Mouse (Mus musculus): ENCODE results near the gene Serinc1. TPM values are rescaled to one million over a fixed set of nuclear protein-coding genes. Genes with fewer than 3 reads are reported as not detected.
"Not testable (repeated sequence)": the region's sequence is repeated elsewhere in the genome, so short reads cannot be mapped to it uniquely, and the experiment has no call there.

The Serinc1 gene
- total RNA-seq (2021) = 100 to 1,000 TPM; 168 to 169 TPM
- long read RNA-seq, experiment 1, transcript Serinc1-201 (9 exons, 2,880 nt) = major isoform, 195 of 207 reads
- long read RNA-seq, experiment 1, partial matches to known transcripts = 7 of 207 reads
- long read RNA-seq, experiment 1, other reads (novel, unspliced or antisense) = 5 of 207 reads
- long read RNA-seq, experiment 2, transcript Serinc1-201 (9 exons, 2,880 nt) = major isoform, 172 of 187 reads
- long read RNA-seq, experiment 2, partial matches to known transcripts = 6 of 187 reads
- long read RNA-seq, experiment 2, other reads (novel, unspliced or antisense) = 9 of 187 reads

DNA sequence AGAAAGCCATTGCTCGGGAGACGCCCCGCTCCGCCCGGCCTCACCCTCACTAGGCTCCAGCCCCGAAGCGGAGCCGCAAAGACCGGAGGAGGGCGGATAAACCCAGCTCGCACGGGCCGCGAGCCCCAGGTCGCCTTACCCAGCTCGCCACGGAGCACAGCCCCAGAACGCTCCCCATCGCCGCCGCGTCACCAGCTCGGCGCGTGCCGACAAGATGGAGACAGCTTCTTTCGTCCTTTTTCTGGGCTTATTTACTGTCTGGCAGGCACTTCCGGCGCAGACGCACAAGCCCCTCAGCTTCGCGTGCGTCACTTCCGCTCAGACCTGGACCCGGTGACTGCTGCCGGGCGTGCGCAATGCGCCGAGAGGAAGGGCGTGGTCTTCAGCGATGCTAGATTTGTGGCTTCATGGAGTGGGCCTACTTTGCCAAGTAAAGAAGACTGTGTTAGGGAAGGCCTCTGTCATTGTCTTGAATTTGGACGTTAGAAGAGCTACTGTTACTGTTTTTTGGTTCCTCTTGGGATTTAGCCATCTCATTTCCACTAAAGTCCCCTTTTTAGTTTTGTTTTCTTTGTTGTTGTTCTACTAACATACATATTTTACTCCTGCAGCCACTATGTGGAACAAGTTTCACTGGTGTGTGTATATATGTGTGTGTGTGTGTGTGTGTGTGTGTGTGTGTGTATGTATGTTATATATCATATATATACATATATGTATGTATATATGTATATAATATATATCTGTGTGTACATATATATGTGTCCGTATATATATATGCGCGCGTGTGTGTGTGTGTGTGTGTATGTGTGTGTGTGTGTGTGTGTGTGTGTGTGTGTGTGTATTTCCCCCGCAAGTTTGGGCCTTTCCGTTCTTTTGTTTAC lies at the start of gene Serinc1:
Gene Serinc1, minus strand, starts transcription at position 313 of the 884 bp plus-strand sequence.
- DNase-seq (ENCODE audit: low spot score in 2 of 2) = peak; percentile 81 to 94

DNA sequence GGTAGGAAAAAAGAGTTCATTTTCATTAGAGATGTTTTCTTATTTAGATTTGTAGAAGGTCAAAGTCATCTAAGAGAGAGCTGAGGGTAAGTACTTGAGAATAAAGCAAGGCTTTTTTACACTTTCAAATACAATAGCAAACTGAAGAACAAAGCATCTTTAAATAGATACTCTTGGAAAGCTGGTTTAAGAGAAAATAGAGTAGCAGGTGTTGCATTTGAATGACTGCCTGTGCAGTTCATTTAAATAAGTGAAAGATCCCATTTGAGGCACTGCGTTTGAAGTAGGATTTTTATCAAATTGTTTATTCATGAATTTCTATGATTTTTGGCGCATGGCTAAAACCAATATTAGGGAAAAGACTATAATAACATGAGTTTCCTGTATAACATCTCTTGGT lies 44.4 kb upstream of the Serinc1 start:
- no peak for DNase-seq (ENCODE audit: low spot score in 2 of 2)

DNA sequence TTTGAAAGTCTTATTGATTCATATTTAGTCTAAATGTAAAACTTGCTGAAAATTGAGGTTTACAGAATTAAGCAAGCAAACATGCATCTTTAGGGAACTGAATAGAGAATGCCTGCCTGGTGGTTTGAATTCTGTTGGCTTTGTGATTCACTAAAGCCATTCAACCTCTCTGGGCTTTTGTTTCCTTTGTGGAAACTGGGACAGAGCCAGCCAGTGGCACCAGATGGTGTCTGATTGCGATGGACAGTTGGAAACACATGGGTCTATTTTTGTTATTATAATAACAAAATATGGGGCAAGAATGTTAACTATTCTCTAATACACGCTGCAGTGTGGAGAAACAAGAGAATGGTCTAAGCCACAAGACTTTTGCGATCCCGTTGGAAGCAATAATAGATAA lies 39.8 kb upstream of the Serinc1 start:
- DNase-seq (ENCODE audit: low spot score in 2 of 2) = no peak

DNA sequence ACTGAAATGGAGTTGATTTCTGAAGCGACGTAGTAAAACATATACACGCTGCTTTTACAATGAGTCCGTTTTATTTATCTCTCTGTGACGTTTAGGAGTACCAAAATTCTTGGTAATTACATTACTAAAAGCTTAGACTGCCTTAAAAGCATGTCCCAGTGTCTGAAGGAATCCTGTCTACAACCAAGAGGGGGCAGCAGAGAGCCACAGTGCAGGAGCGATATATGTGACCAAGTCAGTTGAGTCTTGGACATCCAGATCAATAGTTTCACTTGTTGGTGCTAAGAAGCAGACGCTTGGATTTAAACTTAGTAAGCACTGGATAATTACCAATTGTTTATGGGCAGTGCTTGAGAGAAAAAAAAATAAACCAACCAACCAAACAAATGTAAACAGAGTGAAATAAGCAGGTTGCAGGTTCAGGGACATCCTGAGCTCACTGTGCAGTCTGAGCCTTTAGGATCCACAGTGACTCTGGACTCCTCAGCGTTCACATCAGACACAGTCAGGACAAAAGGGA lies 38.9 kb upstream of the Serinc1 start:
- DNase-seq (ENCODE audit: low spot score in 2 of 2) = peak in 1 of 2 experiments; percentile 45

DNA sequence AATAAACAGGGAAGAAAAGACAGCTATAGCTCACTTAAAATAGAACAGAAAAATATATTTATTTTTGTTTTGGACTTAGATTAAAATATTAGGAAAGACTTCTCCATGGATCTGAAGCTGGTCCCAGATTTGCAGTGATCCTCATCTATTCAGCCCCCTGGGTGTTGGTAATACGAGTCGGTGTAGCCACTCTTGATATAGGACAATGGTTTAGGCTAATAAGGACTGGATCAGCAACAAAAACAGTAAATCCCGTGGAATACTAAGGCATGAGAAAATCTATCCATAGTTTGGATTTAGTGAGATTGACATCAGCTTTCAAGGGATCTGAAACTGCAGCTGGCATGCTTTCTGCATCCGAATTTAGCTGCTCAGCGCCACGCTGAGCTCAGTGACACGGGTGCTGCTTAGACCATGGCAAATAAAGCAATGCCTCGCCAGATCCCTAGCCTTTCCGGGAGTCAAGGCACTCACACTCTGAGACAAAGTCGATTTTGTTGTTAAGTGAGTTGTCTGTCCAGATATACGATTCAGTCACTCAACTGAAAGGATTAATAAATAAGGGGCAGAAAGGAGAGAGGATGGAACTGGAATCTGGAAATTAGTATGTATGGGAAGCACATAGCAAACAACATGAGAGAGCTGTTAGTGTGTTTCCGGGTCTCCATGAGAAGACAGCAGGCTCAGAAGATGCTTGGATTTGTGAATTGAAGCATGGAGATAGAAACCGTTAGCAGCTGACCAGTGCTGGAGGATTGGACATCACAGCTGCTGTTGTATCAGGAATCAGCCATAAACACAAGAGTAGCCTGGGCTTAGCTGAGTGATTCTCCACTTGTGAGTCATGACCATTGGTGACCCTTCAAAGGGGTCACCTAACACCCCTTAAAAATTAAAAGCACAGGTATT lies 36.9 kb upstream of the Serinc1 start:
- DNase-seq (ENCODE audit: low spot score in 2 of 2) = no peak

DNA sequence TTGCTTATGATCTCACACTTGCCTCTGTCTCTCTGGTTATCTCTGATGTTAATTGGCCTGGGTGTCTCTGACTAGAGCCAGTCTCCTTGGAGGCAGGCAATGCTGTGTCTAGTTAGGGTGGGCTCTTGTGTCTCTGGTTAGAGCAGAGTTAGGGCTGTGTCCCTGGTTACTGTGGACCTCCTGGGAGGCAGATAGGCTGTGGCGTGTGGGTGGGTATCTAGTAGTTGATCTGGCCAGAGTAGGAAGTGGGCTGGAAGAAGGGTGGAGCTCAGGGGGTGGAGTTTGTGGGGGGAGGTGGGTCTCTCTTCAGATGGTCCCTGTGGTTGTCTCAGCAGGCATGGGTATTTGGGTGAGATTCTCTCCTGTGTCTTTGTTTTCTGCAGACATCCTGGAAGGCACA lies 33.9 kb upstream of the Serinc1 start:
- no peak for DNase-seq (ENCODE audit: low spot score in 2 of 2)

DNA sequence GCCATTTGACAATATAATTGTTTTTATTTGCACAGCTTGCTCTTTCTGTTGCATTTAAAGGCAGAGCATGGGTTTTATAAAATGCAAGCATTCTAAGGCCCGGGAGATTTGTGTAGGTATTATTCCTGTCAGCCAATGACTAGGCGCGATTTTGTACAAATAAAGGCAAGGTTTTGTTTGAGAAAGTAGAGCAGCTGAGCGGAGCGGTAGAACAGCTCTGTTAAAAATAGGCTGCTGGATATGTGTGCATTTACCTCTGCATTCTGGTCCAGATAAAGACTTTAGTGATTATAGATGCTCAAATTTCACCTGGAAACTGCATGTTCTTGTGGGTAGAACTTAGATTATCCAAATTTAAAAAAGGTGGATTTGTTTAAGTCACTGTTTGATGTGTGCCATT lies 25.3 kb upstream of the Serinc1 start:
- DNase-seq (ENCODE audit: low spot score in 2 of 2) = no peak

DNA sequence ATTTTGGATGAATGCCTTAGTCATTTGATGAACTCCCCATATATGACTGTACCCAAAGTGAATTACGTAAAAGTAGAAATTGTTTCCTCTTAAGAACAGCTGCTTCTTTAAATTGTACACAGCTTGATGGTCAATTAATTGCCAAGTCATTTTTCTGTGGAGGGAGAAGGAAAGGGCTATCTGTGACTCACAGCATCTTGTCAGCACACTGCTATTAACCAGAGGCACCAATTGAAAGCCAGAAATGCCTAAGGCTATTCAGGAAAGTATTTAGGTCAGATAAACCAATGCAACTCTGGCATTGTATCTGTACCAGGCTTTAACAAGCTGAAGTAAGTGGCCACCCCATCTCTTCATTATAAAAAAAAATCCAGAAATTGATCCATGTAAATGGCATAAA lies 21.4 kb upstream of the Serinc1 start:
- DNase-seq (ENCODE audit: low spot score in 2 of 2) = no peak

DNA sequence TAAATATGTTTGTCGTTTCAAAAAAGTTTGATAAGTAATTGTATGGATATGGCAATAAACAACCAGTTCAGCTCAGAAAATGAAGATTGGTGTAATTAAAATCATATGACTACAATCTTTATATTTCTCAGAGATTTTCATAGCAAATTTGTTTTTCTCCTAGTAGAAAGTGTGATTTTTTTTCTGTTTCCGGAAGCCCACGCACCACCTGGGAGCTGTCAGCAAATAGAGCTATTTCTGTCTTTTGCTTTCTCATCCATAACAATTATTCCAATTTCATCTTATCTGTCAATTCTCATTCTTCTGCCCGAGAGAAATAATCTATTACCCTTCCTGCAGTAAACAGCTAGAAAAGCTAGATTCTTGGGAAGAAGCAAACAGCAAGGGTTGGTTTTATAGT lies 17.3 kb upstream of the Serinc1 start:
- no peak for DNase-seq (ENCODE audit: low spot score in 2 of 2)

DNA sequence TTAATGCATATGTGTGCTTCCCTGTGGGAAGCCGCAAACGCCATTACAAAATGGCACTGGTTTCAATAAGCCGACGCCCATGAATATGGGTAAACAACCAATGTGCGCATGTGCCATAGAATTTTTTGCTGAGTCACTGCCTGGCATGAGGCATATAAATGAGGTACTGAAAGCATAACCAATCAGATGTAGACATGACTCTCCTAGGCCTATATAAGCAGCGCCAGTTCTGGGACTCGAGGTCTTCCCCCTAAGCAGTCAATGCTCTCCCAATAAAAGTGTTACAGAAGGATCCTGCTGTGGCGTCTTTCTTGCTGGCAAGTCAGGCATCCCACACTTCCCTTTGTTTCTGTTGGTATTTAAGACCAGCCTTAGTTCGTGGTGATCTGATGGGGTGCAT lies 11.6 kb upstream of the Serinc1 start:
- not testable (repeated sequence) for DNase-seq (ENCODE audit: low spot score in 2 of 2)

DNA sequence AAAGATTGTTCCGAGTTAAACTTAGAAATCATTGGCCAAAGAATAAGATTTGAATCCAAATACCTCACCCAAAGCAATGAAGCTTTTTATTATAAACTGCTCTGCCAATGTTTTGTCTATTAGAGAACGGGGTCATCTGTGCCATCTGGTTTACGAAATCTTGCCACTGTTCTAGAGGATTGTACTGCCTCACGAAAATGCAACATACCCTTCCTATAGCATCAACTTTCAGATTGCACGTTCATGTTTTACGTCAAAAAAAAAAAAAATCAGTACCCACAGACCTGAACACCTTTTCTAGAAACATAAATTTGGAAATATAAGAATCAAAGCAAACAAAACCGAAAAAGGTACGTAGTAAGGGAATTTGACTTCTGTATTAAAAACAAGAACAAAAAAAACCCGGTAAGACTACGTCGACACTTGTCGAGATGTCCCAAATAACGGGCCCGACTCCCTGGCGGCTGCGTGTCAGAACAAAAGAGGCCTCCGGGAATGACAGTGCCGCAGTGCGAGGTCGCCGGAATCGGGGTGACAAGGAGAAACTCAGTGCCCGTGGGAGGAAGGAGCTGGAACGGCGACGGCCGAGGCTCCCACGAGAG lies 613 bp downstream of the Serinc1 start:
- no peak for DNase-seq (ENCODE audit: low spot score in 2 of 2)

DNA sequence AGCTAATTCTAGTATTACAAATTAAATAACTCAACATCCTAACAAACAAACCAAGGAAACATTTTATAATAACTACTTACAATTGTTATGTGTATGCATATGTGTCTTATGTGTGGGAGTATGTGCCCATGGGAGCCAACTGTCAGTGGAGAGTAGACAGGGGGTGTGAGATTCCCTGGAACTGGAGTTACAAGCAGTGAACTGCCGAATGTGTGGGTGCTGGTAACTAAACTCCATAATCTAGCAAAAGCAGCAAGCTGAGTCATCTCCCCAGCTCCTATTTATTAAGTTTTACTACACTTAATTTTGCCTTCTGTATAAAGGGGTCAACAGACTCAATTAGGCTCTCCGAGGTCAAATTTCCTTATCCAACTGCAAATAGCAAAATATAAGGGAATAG lies 1.3 kb downstream of the Serinc1 start:
- no peak for DNase-seq (ENCODE audit: low spot score in 2 of 2)

DNA sequence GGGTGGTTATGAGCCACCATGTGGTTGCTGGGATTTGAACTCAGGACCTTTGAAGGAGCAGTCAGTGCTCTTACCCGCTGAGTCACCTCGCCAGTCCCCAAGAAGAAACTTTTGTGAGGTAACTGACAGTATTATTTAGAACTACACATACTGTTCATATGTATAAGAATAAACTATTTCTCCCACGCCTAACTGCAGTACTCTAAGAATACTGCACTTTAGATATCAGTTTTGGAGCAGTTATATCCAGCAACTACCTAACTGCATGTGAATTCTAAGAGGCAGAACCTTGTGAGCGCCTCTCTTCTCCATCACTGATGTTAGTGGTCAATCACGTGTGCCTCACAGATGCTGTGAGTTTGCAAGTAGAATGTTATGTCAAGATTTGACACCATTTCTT lies 5.9 kb downstream of the Serinc1 start:
- DNase-seq (ENCODE audit: low spot score in 2 of 2) = no peak

DNA sequence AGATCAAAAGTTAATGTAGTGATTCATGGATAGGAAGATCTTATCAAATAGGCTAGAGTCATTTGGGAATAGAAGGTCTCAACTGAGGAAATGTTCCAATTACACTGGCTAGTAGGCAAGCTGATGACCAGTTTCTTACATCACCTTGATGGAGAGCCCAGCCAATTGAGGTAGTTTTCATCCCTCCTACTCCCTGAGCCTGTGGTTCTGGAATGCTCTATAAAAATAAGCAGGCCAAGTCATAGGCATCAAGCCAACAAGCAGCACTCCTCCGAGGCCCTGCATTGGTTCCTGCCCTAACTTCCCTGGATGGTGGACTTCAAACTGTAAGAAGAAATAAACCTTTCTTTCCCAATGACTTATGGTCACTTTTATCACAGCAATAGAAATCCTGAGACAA lies 17.1 kb downstream of the Serinc1 start:
- DNase-seq (ENCODE audit: low spot score in 2 of 2) = no peak

DNA sequence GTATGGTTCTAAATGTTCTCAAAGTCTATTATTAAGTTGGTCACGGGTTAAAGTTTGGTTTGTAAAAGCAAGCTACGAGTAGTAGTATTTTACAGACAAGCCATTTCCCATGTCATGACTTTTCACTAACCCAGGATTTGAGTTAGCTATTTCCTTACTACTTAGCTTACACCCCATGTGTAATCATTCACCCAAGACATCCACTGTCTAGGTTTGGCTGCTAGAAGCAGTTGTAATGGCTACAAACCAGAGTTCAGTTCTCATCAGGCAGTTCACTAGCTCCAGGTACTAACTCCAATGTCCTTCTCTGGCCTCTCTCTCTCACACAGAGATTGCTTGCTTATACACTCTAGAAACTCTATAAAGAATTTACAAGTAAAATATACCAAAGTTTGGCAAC lies 17.7 kb downstream of the Serinc1 start:
- DNase-seq (ENCODE audit: low spot score in 2 of 2) = no peak

DNA sequence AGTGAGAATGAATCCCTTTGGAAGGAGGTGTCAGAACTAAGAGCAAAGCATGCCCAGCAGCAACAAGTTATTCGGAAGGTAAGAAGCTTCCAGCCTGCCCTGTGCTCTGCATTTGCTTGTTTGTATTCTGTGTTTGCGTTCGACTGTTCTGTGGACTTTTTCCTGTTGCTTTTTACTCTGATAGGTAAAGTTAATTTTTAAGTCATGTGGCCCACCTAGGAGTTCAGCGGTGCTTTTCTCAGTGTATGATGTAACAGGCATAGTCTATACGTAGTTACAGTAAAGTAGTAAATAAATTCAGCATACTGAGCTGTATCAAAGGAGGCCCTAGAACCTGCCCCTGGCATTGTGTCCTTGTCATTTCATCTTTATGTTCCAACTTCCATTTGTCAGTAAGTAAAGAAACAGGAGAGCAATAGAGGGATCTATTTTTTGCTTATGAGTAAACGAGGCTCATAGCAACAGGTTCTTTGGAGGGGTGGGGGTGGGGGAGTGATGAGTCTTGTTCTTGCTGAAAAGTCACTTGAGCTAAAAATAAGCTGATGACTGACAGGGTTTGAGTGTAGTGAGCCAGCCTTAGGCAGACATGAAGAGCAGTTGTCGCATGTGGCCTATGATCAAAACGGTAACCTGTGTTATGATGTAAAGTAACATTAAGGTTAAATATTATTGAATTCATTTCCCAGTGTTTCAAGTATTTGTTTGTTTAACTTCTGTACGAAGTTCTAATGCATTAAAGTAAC lies 32.7 kb downstream of the Serinc1 start:
- no peak for DNase-seq (ENCODE audit: low spot score in 2 of 2)

DNA sequence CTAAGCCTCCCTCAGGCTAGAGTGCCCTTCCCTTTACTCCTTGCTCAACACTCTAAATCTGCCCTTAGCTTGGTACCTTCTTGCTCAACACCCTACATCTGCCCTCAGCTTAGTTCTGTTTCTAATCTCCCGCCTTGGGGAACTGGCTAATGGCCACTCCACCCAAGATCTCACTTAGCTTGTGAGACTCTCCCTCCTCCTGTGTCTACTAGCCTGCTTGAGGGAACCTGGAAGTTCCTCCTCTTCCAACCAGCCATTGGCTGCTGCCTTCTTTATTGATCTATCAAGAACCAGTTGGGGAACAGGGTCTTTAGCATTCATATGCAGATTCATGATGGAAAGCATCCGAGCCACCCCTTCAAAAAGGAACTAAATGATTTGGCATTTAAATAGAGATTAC lies 40.3 kb downstream of the Serinc1 start:
- no peak for DNase-seq (ENCODE audit: low spot score in 2 of 2)

DNA sequence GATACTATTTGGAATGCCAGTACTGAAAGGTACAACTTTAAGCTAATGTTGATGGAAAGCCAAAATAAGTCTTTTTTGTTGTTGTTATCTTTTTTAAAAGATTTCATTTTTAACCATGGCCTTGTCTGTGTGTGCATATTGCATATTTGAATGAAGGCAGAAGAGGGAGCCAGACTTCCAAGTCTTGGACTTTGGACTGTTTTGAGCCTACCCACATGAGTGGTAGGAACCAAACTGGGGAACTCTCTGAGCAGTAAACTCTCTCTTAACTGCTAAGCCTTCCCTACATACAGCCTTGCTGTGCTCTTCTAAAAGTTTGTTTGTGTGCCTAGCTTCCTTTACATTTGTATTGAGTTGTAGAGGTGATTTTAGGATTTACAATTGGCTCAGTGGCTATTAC lies 43.7 kb downstream of the Serinc1 start:
- no peak for DNase-seq (ENCODE audit: low spot score in 2 of 2)

DNA sequence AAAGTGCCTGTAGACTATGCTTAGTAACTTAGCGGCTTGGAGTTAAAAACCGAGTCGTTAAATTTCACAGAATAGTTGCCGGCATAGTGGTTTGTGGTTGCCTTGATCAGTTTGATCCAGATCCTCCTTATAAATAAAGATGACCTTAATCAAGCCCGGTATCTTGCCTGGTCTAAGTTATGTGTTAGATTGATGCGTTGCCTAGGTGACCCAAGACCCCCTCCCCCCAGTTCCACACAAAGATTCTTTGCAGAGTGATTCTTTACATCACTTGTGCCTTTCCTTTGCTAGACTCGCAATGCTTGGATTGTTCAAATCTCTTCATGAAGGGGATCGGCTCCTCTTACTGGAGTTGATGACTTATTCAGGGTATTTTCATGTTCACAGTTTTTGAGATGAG lies 45.1 kb downstream of the Serinc1 start:
- DNase-seq (ENCODE audit: low spot score in 2 of 2) = no peak

DNA sequence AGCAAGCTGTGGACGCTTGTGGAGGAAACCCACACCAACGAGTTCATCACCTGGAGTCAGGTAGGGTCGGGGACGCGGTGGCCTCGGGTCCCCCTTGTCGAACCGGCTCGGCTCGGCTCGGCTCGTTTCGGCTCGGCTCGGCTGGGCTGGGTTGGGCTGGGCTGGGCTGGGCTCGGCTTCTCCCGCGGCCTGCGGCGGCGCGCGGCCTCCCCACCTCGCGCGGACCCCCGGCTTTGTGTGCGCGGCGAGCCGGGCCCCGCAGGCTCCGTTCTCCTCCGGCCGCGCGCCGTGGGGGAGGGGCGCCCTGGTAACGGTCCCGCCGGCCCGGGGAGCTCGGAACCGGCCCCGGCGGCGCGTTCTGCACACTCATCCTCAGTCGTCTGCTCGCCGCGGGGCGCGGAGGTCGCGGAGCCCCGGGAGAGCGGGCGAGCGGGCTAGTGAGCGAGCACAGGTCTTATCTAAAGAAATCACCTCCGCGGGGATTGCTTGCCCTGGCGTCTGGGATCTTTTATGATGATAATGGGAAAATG lies 45.7 kb downstream of the Serinc1 start:
- DNase-seq (ENCODE audit: low spot score in 2 of 2) = peak; percentile 71 to 80

Measured in gastrocnemius, postnatal 4 days (tissue).